27 mouse cellular contexts compared by ENCODE assay signal in genomic region chr14:29062676-29063075, GRCm38 (mm10). TPM values are rescaled to one million over a fixed set of nuclear protein-coding genes. Genes with fewer than 3 reads are reported as not detected.
"Had no signal": no experiment of that assay in that cellular context is flagged by ENCODE, and none has a peak within 500 bp of the region (broad histone marks: within the 10 kb centered on the region; RNA-seq: fewer than 3 reads in every experiment).

No protein-coding gene starts in this region.

- H3K4me2 ChIP-seq: kidney, embryonic 15.5 days; liver, embryonic 13.5 days; lung, embryonic 15.5 days; midbrain, embryonic 13.5 days; neural tube, embryonic 13.5 days; stomach, embryonic 15.5 days had no signal

- H3K27me3 ChIP-seq: kidney, embryonic 15.5 days; liver, embryonic 13.5 days; lung, embryonic 15.5 days; midbrain, embryonic 13.5 days; neural tube, embryonic 13.5 days; stomach, embryonic 15.5 days had no signal

- DNase-seq: kidney, adult 11 months; kidney, adult 8-10 months; kidney, postnatal 10 days; kidney, postnatal 36 days; layer of hippocampus, postnatal 36 days; liver, embryonic 13.5 days; retina, postnatal 1 day; right cerebral cortex, postnatal 25 days; spleen, adult 18-20 months; thymus, postnatal 25 days had no signal

- H3K36me3 ChIP-seq: kidney, embryonic 15.5 days; liver, embryonic 13.5 days; lung, embryonic 15.5 days; midbrain, embryonic 13.5 days; neural tube, embryonic 13.5 days; stomach, embryonic 15.5 days had no signal

- H3K4me1 ChIP-seq: kidney, embryonic 15.5 days; liver, embryonic 13.5 days; lung, embryonic 15.5 days; midbrain, embryonic 13.5 days; neural tube, embryonic 13.5 days; stomach, embryonic 15.5 days had no signal

- H3K9ac ChIP-seq: kidney, embryonic 15.5 days; liver, embryonic 13.5 days; lung, embryonic 15.5 days; midbrain, embryonic 13.5 days; neural tube, embryonic 13.5 days; stomach, embryonic 15.5 days had no signal

- H3K9me3 ChIP-seq: kidney, embryonic 15.5 days; liver, embryonic 13.5 days; lung, embryonic 15.5 days; midbrain, embryonic 13.5 days; neural tube, embryonic 13.5 days; stomach, embryonic 15.5 days had no signal

- ATAC-seq: midbrain, embryonic 13.5 days; midbrain, embryonic 16.5 days had no signal

- H3K27ac ChIP-seq: kidney, embryonic 15.5 days; left cerebral cortex, adult 2 months; liver, embryonic 13.5 days; lung, embryonic 15.5 days; midbrain, embryonic 13.5 days; neural tube, embryonic 13.5 days; stomach, embryonic 15.5 days had no signal

- H3K4me3 ChIP-seq: kidney, embryonic 15.5 days; left cerebral cortex, adult 2 months; liver, embryonic 13.5 days; lung, embryonic 15.5 days; midbrain, embryonic 13.5 days; myocyte; neural tube, embryonic 13.5 days; stomach, embryonic 15.5 days had no signal

RNA-seq across cellular contexts. Expression of gene Lrtm1, which starts 44.7 kb away (rescaled TPM):
- total RNA-seq: layer of hippocampus, adult 8-10 months; layer of hippocampus, postnatal 10 days; layer of hippocampus, postnatal 36 days; left cerebral cortex, adult 2 months; left cerebral cortex, postnatal 10 days; left cerebral cortex, postnatal 36 days; megakaryocyte progenitor cell, adult 5-6 weeks; megakaryocyte-erythroid progenitor cell, adult 5-6 weeks; monocyte, adult 5-6 weeks; neutrophil, adult 5-6 weeks had no signal
- polyA plus RNA-seq: lung, embryonic 15.5 days; thymus, postnatal 0 days had no signal
